Mouse (Mus musculus): ENCODE results near the gene Cacng2. TPM values are rescaled to one million over a fixed set of nuclear protein-coding genes. Genes with fewer than 3 reads are reported as not detected.

Gene Cacng2
- polyA plus RNA-seq, 1 experiment from 2014 or later = 9.4 TPM

DNA sequence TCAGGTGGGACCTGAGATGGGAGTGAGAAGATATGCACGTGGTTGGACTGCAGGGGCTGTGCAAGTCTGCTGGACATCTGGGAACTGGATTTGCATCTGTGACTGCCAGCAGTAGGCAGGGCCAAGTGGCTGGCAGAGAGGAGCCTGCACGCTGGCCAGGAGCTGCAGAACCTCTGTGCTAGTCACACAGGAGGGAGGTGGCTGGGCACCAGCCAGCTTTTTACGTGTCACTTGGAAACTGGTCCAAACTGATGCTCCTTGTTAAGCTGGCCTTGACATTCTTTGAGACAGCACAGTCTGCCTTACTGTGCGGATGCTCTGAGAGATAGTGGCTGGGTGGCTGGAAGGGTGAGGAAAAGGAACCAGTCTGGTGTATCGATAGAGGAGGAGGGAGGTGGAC is 131.3 kb downstream of the Cacng2 start:
- Histone ChIP-seq H3K27me3 (0 out of 2 replicates have a peak, but pooled peaks cover 6% of the 10 kb centered on the region), H3K27ac (replicated peaks) (no peak overlapping the region), H3K4me1 (replicated peaks) (no peaks in the 10 kb centered on the region), H3K4me3 (no peak overlapping the region), H3K9ac (no peak overlapping the region), H3K9me3 (no peaks in the 10 kb centered on the region), H3K36me3 (no peaks in the 10 kb centered on the region), H3K4me2 (no peak overlapping the region)
- no peak for ATAC-seq (ENCODE audit: low read depth)
- 78% methylated on average over 5 of the region's 5 CpGs for WGBS

DNA sequence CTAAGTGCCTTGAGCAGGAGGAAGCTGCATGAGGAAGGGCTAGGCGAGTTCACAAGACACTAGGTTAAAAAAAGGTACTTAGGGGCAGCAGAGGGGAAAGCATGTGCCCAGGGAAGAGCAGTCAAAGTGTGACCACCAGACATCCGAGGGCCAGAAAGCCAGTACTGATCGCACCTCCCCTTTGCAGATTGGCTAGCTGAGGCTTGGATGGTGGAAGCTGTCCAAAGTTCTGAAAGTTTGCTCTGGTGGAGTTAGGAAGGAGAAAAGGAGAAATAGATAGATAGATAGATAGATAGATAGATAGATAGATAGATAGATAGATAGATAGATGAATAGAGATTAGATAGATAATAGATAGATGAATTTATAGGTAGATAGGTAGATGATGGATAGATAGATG is 136.4 kb downstream of the Cacng2 start:
- Histone ChIP-seq H3K9ac (no peak overlapping the region), H3K9me3 (no peaks in the 10 kb centered on the region)
- no peak for ATAC-seq (ENCODE audit: low read depth)

DNA sequence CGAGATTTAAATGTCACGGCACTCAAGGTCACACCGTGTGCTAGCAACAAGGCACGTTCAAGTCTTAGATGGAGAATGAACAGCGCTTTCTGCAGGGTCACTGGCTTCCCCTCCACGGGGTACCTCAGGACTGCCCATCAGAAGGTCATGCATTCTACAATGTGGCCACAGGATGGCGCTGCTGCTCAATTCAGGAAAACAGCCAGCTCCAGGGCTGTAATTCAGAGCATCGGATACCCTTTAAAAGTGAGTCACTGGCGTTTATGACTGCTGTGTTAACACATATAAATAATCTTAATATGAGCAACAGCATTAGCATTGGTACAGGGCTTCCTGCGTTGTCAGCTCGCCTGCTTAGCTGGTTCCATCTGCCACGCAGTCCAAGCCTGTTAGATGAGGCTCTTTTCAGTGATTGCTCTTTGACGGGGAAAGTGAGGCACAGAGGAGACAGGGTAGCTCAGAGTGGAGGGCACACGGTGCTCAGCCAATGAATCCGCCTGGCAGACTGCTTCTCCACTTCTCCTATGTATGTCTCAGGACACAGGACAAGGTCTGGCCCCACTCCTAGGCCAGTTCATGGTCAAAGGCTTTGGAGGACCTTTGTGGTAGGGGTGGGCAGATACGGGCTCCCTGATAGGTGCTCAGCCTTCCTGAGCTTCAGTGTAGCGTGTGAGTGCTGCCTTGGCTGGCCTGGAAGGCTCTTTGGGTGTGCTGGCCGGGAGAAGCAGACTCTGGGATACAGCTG is 137.5 kb downstream of the Cacng2 start:
- H3K9me3 ChIP-seq = no peaks in the 10 kb centered on the region
- WGBS = 25% methylated on average over 18 of the region's 18 CpGs
- peak; percentile 78 for ATAC-seq (ENCODE audit: low read depth)
- 0 out of 2 replicates have a peak overlapping the region, but pooled peaks have one; percentile 9 for H3K27ac ChIP-seq (replicated peaks)
- peaks cover 10% of the 10 kb centered on the region for H3K27me3 ChIP-seq
- no peaks in the 10 kb centered on the region for H3K36me3 ChIP-seq
- peaks cover 5% of the 10 kb centered on the region; the same call in 1 of the 2 replicates for H3K4me1 ChIP-seq (replicated peaks)
- peak overlapping the region; percentile 35 for H3K9ac ChIP-seq
- H3K4me2 ChIP-seq = peak overlapping the region; percentile 27; the same call in 1 of the 2 replicates
- H3K4me3 ChIP-seq = no peak overlapping the region

More for the DNA sequence above, 136.4 kb downstream of the Cacng2 start:
- Histone ChIP-seq H3K4me2 (no peak overlapping the region), H3K27ac (replicated peaks) (no peak overlapping the region), H3K4me3 (no peak overlapping the region), H3K36me3 (no peaks in the 10 kb centered on the region), H3K4me1 (replicated peaks) (peaks cover 5% of the 10 kb centered on the region; the same call in 1 of the 2 replicates), H3K27me3 (peaks cover 10% of the 10 kb centered on the region)
- WGBS = 44% methylated on average over 3 of the region's 3 CpGs

DNA sequence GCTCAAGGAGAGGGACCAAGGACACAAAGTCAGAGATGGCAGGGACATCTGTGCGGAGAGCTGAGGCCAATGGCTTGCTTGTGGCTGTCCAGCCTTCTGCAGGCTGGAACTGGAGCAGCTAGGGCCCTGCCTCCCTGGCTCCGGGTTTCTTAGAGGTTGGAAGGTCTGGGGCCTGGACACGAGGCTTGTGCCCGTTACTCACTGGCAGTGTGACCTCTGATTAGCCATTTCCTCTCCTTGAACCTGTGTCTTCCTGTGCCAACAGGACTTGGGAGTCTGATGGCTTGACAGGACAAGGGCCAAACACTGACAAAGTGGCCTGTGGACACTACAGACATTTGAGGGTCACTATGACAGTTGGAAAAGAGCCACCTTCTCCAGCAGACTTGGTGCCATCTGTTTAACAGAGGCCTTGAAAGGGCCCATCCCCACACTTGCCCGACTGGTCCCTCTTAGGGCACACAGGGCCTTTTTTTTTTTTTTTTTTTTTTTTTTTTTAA is 138.6 kb downstream of the Cacng2 start:
- Histone ChIP-seq H3K9ac (no peak overlapping the region), H3K36me3 (no peaks in the 10 kb centered on the region), H3K4me2 (no peak overlapping the region), H3K4me3 (no peak overlapping the region), H3K27ac (replicated peaks) (no peak overlapping the region), H3K9me3 (no peaks in the 10 kb centered on the region), H3K27me3 (peaks cover 10% of the 10 kb centered on the region), H3K4me1 (replicated peaks) (peaks cover 5% of the 10 kb centered on the region; the same call in 1 of the 2 replicates)
- ATAC-seq (ENCODE audit: low read depth) = no peak
- 73% methylated on average over 5 of the region's 5 CpGs for WGBS

DNA sequence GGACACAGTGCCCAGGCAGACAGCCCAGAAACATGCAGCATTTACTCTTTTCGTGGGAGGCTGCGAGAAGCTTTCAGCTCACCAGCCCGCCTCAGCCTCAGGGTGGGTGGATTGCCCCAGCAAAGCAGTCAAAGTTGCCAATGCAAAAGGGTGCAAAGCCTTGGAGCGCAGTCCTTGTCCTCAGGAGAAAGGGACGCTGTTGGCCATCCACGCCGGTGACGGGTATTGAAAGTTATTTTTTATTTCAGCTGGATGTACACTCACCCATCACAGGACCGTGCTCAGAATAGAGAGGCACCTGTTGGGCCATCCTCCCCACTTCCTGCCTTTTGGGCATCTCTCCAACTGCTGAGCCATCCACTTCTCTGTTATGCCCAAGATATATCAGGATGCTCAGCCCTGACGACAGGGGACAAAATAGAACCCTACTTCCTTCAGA is 140.4 kb downstream of the Cacng2 start:
- ATAC-seq (ENCODE audit: low read depth) = no peak
- 87% methylated on average over 10 of the region's 10 CpGs for WGBS
- peaks cover 10% of the 10 kb centered on the region for H3K27me3 ChIP-seq

DNA sequence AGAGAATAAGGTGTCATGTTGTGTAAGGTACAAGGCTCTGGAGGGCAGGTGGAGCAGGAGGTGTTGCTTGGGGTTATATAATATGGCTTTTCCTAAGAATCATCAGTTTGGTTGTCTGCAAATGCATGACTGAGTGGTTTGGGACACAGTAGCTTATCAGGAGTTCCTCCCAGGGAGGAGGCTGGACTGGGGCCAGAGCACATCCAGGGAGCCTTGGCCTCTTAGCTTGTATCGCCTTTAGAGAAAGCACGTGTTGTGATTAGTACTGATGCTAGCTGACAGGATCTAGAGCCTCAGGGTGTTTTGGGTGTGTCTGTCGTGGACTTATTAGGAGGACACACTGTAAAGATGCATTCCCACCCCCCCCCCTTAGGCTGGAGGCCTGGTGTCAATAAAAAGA is 142.2 kb downstream of the Cacng2 start:
- Histone ChIP-seq H3K27ac (replicated peaks) (no peak overlapping the region), H3K4me3 (no peak overlapping the region), H3K9ac (no peak overlapping the region), H3K27me3 (peaks cover 5% of the 10 kb centered on the region), H3K4me2 (no peak overlapping the region), H3K4me1 (replicated peaks) (peaks cover 4% of the 10 kb centered on the region; the same call in 1 of the 2 replicates), H3K9me3 (no peaks in the 10 kb centered on the region), H3K36me3 (no peaks in the 10 kb centered on the region)
- 64% methylated on average over 3 of the region's 3 CpGs for WGBS
- no peak for ATAC-seq (ENCODE audit: low read depth)

More for the DNA sequence above, 140.4 kb downstream of the Cacng2 start:
- Histone ChIP-seq H3K9ac (no peak overlapping the region), H3K27ac (replicated peaks) (no peak overlapping the region), H3K4me2 (no peak overlapping the region), H3K36me3 (no peaks in the 10 kb centered on the region), H3K9me3 (no peaks in the 10 kb centered on the region), H3K4me3 (no peak overlapping the region), H3K4me1 (replicated peaks) (peaks cover 5% of the 10 kb centered on the region; the same call in 1 of the 2 replicates)

DNA sequence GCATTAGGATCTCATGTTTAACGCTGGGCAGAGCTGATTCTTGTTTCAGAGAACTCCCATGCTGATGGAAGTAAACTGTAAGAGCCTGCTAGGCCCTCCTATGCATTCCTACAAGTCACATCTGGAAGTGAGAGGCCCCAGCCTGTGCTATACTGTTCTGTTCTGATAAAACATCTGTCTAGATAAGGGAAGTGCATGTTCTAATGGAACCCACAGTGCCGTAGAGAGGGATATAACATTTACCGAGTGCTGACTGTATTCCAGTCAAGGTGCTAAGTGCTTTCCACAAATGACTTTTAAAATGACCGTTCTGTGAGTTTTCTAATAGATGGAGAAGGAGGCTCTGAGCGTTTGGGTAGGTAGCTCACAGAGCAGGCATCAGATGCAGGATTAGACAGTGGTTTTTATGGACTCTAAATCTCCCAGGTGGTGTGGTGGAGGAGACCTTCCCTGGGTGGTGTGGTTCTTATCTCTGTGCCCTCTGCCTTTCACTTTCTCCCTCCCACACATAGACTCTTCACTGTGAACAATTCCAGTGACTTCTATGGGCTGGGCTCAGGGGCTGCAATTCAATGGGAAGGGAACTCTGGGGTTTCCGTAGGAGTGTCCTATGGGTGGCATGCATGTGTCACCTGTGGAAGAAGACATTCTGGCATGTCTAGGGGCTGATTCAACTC is 145.5 kb downstream of the Cacng2 start:
- 77% methylated on average over 6 of the region's 6 CpGs for WGBS
- Histone ChIP-seq H3K4me3 (no peak overlapping the region), H3K9me3 (no peaks in the 10 kb centered on the region), H3K4me2 (no peak overlapping the region), H3K36me3 (no peaks in the 10 kb centered on the region), H3K9ac (no peak overlapping the region), H3K27ac (replicated peaks) (no peak overlapping the region), H3K4me1 (replicated peaks) (peaks cover 16% of the 10 kb centered on the region), H3K27me3 (0 out of 2 replicates have a peak, but pooled peaks cover 3% of the 10 kb centered on the region)
- no peak for ATAC-seq (ENCODE audit: low read depth)

DNA sequence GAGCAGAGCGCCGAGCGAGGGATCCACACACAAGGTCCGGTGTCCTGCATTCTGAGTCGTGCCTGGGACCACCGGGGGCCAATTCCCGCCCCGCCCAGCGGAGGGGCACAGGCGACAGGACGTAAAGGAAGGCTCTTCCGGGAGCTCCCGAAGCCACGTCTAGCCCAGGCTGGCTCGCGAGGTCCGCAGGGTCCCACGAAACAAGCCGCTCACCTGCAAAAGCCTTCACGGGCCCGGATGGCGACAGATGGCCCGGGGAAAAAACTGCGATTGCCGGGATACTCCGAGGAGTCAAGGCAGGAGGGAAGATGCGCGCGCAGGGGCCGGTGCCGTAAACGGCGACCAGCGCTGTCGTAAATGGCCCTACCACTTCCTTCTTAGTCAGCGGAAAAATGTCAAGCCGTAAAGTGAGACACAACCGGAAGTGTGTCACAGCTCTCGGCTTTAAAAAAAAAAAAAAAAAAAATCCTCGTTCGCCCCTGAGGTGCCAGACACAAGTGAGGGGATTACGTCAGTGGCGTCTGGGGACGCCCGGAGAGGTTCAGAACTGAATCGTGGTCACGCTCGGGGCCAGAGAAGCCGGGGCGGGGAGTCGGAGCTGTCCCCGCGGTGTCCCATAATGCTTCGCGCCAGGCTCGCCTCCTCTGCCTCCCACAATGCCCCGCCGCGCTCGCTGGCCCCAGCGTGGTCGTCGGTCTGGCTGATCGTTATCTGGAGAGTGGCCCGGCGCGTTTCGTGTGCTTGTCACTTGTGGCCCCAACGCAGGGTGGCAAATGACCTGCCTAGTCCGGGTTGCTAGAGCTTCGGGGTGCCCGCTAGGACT is 149.1 kb downstream of the Cacng2 start, which contains the start of gene Eif3d:
Gene Eif3d, minus strand, starts transcription at position 344 of the 823 bp plus-strand sequence.
- peak within 1 kb of the TSS; percentile 99 for H3K4me2 ChIP-seq
- peaks cover 22% of the 10 kb centered on the region for H3K4me1 ChIP-seq (replicated peaks)
- H3K4me3 ChIP-seq = peak within 1 kb of the TSS; percentile 90
- peak within 1 kb of the TSS; percentile 98 for H3K27ac ChIP-seq (replicated peaks)
- WGBS = under 1% methylated on average over 72 of the region's 72 CpGs
- peaks cover 29% of the 10 kb centered on the region for H3K36me3 ChIP-seq
- ATAC-seq (ENCODE audit: low read depth) = peak; percentile 92
- H3K9ac ChIP-seq = peak within 1 kb of the TSS; percentile 98
- 0 out of 2 replicates have a peak, but pooled peaks cover 3% of the 10 kb centered on the region for H3K27me3 ChIP-seq
- no peaks in the 10 kb centered on the region for H3K9me3 ChIP-seq

DNA sequence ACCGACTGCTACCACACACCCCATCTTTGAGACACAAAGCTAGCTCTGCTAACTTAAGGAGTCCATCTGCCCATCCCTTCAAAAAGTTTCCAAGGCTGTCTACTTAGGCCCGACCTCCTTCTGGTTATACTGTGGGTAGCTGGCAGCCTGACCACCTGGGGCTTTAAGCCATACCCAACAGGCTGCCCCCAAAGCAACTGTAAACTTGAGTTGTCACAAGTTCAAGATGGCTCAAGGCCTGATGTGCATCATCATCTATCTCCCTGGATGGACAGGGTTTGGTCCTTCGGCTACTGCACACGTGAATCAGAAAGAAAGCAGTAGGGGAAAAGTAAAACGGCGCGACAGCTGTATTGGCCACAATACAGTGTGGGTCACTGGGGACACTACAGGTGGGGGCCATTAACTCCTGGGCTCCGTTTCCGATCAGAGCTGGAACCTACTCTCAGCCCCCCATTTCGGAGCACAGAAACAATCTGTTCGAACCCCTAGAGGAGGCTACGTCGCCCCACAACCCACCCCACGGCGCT is 149.8 kb downstream of the Cacng2 start:
- H3K27me3 ChIP-seq = 0 out of 2 replicates have a peak, but pooled peaks cover 3% of the 10 kb centered on the region
- H3K4me3 ChIP-seq = peak overlapping the region; percentile 90
- peaks cover 22% of the 10 kb centered on the region for H3K4me1 ChIP-seq (replicated peaks)
- H3K9ac ChIP-seq = peak overlapping the region; percentile 98
- peaks cover 36% of the 10 kb centered on the region for H3K36me3 ChIP-seq
- ATAC-seq (ENCODE audit: low read depth) = peak; percentile 16
- no peaks in the 10 kb centered on the region for H3K9me3 ChIP-seq
- 2% methylated on average over 15 of the region's 15 CpGs for WGBS
- H3K27ac ChIP-seq (replicated peaks) = peak overlapping the region; percentile 98
- peak overlapping the region; percentile 99 for H3K4me2 ChIP-seq

DNA sequence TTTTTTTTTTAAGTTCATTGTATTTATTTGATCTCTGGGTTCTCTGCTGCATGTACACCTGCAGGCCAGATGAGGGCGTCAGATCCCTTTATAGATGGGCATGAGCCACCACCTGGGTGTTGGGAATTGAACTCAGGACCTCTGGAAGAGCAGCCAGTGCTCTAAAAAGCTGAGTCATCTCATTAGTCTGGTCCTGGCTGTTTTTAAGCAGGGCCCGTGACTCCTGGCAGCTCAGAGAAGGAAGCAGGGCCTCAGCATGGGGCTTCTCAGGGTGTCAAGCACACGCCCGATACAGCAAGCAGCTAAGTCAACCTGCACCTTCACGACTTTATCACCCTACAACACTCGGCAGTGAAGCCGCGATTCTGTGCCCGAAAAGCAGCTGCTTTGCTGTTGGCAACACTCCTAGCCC is 154.7 kb downstream of the Cacng2 start:
- WGBS = 84% methylated on average over 9 of the region's 9 CpGs
- H3K9me3 ChIP-seq = no peaks in the 10 kb centered on the region

DNA sequence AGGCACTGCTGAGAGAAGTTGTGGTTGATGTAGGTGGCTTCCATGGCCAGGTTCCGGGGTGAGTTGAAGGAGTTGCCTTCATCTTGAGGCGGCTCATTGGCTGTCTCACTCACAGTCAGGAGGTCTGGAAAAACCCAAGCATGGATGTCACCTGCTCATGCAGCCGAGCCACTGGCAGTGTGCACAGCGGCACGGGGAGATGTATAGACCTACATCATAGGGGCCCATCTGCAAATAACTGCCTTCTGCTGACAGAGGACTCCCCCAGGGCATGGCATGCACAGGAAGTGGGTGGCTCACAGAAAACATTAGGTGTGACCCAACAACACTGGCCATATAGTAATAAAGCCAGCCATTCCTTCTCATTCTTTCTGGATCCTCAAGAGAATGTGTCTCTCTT is 157.4 kb downstream of the Cacng2 start:
- 94% methylated on average over 5 of the region's 5 CpGs for WGBS
- ATAC-seq (ENCODE audit: low read depth) = no peak
- peaks cover 96% of the 10 kb centered on the region for H3K36me3 ChIP-seq
- H3K9ac ChIP-seq = no peak overlapping the region
- H3K4me2 ChIP-seq = no peak overlapping the region
- H3K4me1 ChIP-seq (replicated peaks) = peaks cover 1% of the 10 kb centered on the region
- no peak overlapping the region for H3K4me3 ChIP-seq
- H3K27ac ChIP-seq (replicated peaks) = no peak overlapping the region
- no peaks in the 10 kb centered on the region for H3K27me3 ChIP-seq
- H3K9me3 ChIP-seq = no peaks in the 10 kb centered on the region

More for the DNA sequence above, 154.7 kb downstream of the Cacng2 start:
- Histone ChIP-seq H3K9ac (no peak overlapping the region), H3K36me3 (peaks cover 85% of the 10 kb centered on the region), H3K4me1 (replicated peaks) (peaks cover 14% of the 10 kb centered on the region), H3K4me3 (no peak overlapping the region), H3K27ac (replicated peaks) (no peak overlapping the region), H3K4me2 (no peak overlapping the region), H3K27me3 (no peaks in the 10 kb centered on the region)
- ATAC-seq (ENCODE audit: low read depth) = no peak

Data from neural tube, embryonic 13.5 days (tissue).